Mouse (Mus musculus) forebrain, postnatal 0 days (tissue): Measurements from ENCODE around the gene Ufd1. TPM values are rescaled to one million over a fixed set of nuclear protein-coding genes. Genes with fewer than 3 reads are reported as not detected.
A peak's percentile ranks its signal among the peaks of the same experiment; 100 is the strongest.

ENCODE experiments used
- ATAC-seq: fragments of 200-750 bp; cut with Nextera tagmentation; 2 replicates; pipeline ENCODE4 v1.8.0; 2017; ENCODE audit warnings: mild to moderate bottlenecking, moderate library complexity
- DNase-seq: peaks from one replicate; pipeline ENCODE4 v3.0.0-alpha.2; 2015
- H3K27ac ChIP-seq: fragments of 300-500 bp; sonication (generic); 2 replicates; pipeline ENCODE4 v1.5.1; 2014; ENCODE audit warnings: low read depth, mild to moderate bottlenecking, antibody characterized with exemption, low read length, moderate library complexity, mixed read lengths
- H3K27me3 ChIP-seq: fragments of 300-500 bp; sonication (generic); 2 replicates; pipeline ENCODE4 v1.6.1; 2014; ENCODE audit warnings: mild to moderate bottlenecking, low read length, mixed read lengths; ENCODE audit not compliant: insufficient read depth
- H3K36me3 ChIP-seq: fragments of 300-500 bp; sonication (generic); 2 replicates; pipeline ENCODE4 v1.6.1; 2014; ENCODE audit warnings: mild to moderate bottlenecking, moderate library complexity; ENCODE audit not compliant: insufficient read depth
- H3K4me1 ChIP-seq: fragments of 300-500 bp; sonication (generic); 2 replicates; pipeline ENCODE4 v1.6.1; 2014; ENCODE audit warnings: antibody characterized with exemption; ENCODE audit not compliant: insufficient read depth
- H3K4me2 ChIP-seq: fragments of 300-500 bp; sonication (generic); 2 replicates; pipeline ENCODE4 v1.6.1; 2014; ENCODE audit warnings: low read depth, mild to moderate bottlenecking, moderate library complexity
- H3K4me3 ChIP-seq: fragments of 300-500 bp; sonication (generic); 2 replicates; pipeline ENCODE4 v1.5.1; 2014; ENCODE audit warnings: low read depth, low read length, mixed read lengths
- H3K9ac ChIP-seq: fragments of 300-500 bp; sonication (generic); 2 replicates; pipeline ENCODE4 v1.6.1; 2014; ENCODE audit warnings: mild to moderate bottlenecking
- H3K9me3 ChIP-seq: fragments of 300-500 bp; sonication (generic); 2 replicates; pipeline ENCODE4 v1.6.1; 2016; ENCODE audit warnings: low read length
- CTCF ChIP-seq: sonication (generic); IDR thresholded peaks from 2 replicates; pipeline ENCODE4 v1.5.1; 2016; ENCODE audit warnings: antibody characterized with exemption, control low read depth, low read depth
- WGBS: fragments of 180-500 bp; shearing (Covaris S2); extraction: QIAGEN DNeasy Blood & Tissue Kit; methylation state at CpG from one replicate; pipeline ENCODE4 v1.1.7; 2014; 5-methylcytosine and 5-hydroxymethylcytosine counted together
- polyA plus RNA-seq: library from polyadenylated mRNA; unstranded; fragments of >200 nt; fragmentation: Nextera tagmentation; extraction: Ambion mirVana; gene quantifications from 2 replicates; pipeline ENCODE4 v1.2.1, GENCODE M21; 2015
- total RNA-seq: library from RNA; depleted of rRNA; stranded (reverse); fragments of >200 nt; gene quantifications from 2 replicates; pipeline ENCODE4 v1.2.3, GENCODE M21; 2014

The Ufd1 gene
- total and polyA plus RNA-seq, 2 experiments from 2014 or later = 73.9 to 134 TPM

DNA sequence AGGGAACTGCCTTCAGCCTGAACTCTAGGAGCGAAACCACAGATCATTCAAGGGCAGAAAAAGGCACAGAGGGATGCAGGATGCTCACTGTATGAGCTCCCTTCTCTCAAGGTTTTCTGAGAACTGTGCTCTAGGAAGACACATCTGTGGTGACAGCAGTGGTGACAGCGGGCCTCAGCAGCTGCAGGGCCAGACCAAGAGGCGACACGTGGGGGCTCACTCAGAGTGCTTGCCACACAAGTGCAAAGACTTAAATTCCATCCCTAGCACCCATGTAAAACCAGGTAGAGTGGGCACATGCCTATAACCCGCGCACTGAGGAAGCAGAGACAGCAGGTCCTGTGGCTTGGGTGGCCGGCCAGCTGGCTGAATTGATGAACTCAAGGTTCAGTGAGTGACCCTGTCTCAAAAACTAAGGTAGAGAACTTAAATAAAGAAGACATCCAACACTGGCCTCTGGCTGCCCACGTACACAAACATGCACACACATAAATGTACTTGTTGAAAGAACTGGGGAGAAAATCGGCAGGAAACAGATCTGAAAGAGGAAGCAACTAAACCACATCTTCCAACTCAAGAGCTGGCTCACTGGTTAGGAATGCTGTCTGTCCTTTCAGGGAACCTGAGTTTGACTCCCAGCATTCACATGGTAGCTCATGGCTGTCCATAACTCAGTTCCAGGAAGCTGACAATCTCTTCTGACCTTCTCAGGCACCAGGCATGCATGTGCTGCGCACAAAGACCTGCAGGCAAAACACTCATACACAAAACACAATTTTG, 22.8 kb upstream of the Ufd1 start:
- Histone ChIP-seq H3K4me2 (no peak overlapping the region), H3K27me3 (no peaks in the 10 kb centered on the region), H3K27ac (no peak overlapping the region), H3K36me3 (no peaks in the 10 kb centered on the region), H3K9me3 (no peaks in the 10 kb centered on the region), H3K9ac (no peak overlapping the region), H3K4me3 (no peak overlapping the region), H3K4me1 (no peaks in the 10 kb centered on the region)
- 92% methylated on average over 10 of the region's 10 CpGs for WGBS
- ATAC-seq (no peak), DNase-seq (no peak)
- TF ChIP-seq CTCF = no peak

DNA sequence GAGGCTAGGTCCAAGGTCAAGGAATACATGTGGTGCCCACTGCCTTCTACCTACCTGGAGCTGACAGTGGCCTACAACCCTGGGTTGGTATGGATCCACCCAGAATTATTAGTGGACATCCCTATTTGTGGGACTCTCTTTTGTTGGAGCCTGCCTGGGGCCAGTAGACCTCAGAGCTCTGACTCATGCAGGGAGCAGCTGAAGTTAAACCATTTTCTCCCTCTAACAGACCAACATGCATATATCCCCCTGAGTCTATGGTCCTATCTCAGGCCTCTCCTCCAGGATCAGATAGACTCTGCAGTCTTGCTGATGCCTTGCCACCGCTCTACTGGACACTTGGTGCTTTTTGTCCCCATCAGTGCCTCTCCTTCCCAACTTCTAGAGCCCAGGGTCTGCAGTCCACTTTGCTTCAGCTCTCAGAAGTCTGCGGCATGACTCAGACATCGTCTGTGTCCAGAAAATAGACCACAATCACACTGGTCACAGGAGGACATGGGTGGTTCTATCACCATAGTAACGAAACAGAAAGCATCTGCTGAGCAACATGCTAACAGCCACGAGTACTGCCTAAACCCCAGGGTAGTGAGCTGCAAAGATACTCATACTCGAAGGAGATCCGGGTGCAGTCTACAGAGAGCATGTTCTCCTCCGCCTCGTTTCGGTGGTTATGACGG, 16.2 kb upstream of the Ufd1 start:
- H3K9me3 ChIP-seq = no peaks in the 10 kb centered on the region
- DNase-seq (no peak), ATAC-seq (no peak; the same call in 1 of the 2 replicates)
- H3K4me3 ChIP-seq = no peak overlapping the region
- H3K4me1 ChIP-seq = no peaks in the 10 kb centered on the region
- no peak overlapping the region for H3K9ac ChIP-seq
- H3K27me3 ChIP-seq = no peaks in the 10 kb centered on the region
- no peak for TF ChIP-seq CTCF
- H3K27ac ChIP-seq = no peak overlapping the region
- 88% methylated on average over 11 of the region's 11 CpGs for WGBS
- 0 out of 2 replicates have a peak, but pooled peaks cover 4% of the 10 kb centered on the region for H3K36me3 ChIP-seq
- H3K4me2 ChIP-seq = no peak overlapping the region

DNA sequence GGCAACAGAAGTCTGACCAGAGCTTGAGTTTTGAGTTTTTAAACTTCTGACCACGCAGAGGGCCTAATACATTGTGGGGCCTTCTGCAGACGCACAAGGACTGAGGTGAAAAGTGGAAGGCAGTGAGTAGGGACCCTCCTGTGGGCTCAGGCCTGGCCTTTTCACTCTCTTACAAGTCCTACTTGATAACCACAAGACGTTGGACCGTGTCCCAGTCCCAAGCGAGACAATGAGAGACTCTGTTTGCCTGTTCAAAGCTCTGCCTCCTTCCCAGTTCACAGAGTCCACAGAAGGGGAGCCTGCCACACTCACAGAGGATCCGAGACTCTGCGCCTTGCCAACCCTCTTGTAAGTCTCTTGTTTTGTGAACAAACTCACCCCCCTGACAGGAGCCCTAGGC, 14.9 kb upstream of the Ufd1 start:
- H3K9ac ChIP-seq = no peak overlapping the region
- WGBS = 59% methylated on average over 7 of the region's 7 CpGs
- no peaks in the 10 kb centered on the region for H3K27me3 ChIP-seq
- peaks cover 9% of the 10 kb centered on the region; the same call in 1 of the 2 replicates for H3K36me3 ChIP-seq
- ATAC-seq (no peak; the same call in 1 of the 2 replicates), DNase-seq (no peak)
- H3K4me2 ChIP-seq = no peak overlapping the region
- H3K27ac ChIP-seq = no peak overlapping the region
- no peaks in the 10 kb centered on the region for H3K9me3 ChIP-seq
- H3K4me3 ChIP-seq = no peak overlapping the region
- no peaks in the 10 kb centered on the region for H3K4me1 ChIP-seq
- TF ChIP-seq CTCF = no peak

GRCm38 (mm10) chr16:18798151-18798550, 13.4 kb upstream of the Ufd1 start:
- H3K9ac ChIP-seq = no peak overlapping the region
- 94% methylated on average over 5 of the region's 5 CpGs for WGBS
- H3K36me3 ChIP-seq = peaks cover 9% of the 10 kb centered on the region; the same call in 1 of the 2 replicates
- DNase-seq = no peak
- no peaks in the 10 kb centered on the region for H3K9me3 ChIP-seq
- H3K4me3 ChIP-seq = no peak overlapping the region
- no peak for ATAC-seq
- H3K4me1 ChIP-seq = no peaks in the 10 kb centered on the region
- H3K27me3 ChIP-seq = no peaks in the 10 kb centered on the region
- no peak overlapping the region for H3K27ac ChIP-seq
- no peak overlapping the region for H3K4me2 ChIP-seq
- TF ChIP-seq CTCF = no peak

DNA sequence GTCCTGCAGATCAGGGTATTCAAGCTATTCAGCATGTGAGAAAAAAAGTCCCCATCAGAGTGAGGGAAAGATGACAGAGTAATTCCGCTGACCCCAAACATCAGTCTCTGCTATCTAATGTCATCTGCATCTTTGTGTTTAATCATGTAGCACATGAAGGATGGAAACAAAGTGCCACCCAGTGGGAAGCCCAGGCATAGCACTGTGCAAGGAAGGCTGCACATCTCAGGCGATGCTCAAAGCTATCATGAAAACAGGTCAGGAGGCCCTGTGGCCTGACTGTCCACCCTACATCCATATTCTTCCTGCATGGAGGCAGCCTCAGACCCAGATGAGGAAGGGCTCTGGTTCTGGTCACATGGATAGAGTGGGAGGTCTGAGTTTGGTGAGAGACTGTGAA, 12.7 kb upstream of the Ufd1 start:
- Histone ChIP-seq H3K36me3 (peaks cover 9% of the 10 kb centered on the region; the same call in 1 of the 2 replicates), H3K4me2 (no peak overlapping the region), H3K27me3 (no peaks in the 10 kb centered on the region), H3K4me3 (no peak overlapping the region), H3K9me3 (no peaks in the 10 kb centered on the region), H3K27ac (no peak overlapping the region), H3K4me1 (no peaks in the 10 kb centered on the region), H3K9ac (no peak overlapping the region)
- 63% methylated on average over 2 of the region's 2 CpGs for WGBS
- peak; percentile 75 for DNase-seq
- peak; percentile 91 for TF ChIP-seq CTCF
- peak; percentile 88 for ATAC-seq

GRCm38 (mm10) chr16:18805746-18806145, 5.8 kb upstream of the Ufd1 start:
- TF ChIP-seq CTCF = no peak
- ATAC-seq = no peak
- no peak for DNase-seq

GRCm38 (mm10) chr16:18809001-18809400, 2.6 kb upstream of the Ufd1 start:
- no peak for ATAC-seq
- WGBS = 96% methylated on average over 5 of the region's 5 CpGs
- no peak for TF ChIP-seq CTCF

More at GRCm38 (mm10) chr16:18805746-18806145, 5.8 kb upstream of the Ufd1 start:
- no peak overlapping the region for H3K4me2 ChIP-seq
- 92% methylated on average over 2 of the region's 2 CpGs for WGBS
- no peaks in the 10 kb centered on the region for H3K27me3 ChIP-seq
- no peak overlapping the region for H3K4me3 ChIP-seq
- no peaks in the 10 kb centered on the region for H3K9me3 ChIP-seq
- no peaks in the 10 kb centered on the region for H3K4me1 ChIP-seq
- no peak overlapping the region for H3K27ac ChIP-seq
- H3K36me3 ChIP-seq = peaks cover 8% of the 10 kb centered on the region; the same call in 1 of the 2 replicates
- no peak overlapping the region for H3K9ac ChIP-seq

More at GRCm38 (mm10) chr16:18809001-18809400, 2.6 kb upstream of the Ufd1 start:
- no peak for DNase-seq
- Histone ChIP-seq H3K27me3 (no peaks in the 10 kb centered on the region), H3K4me3 (no peak overlapping the region), H3K9ac (no peak overlapping the region), H3K27ac (no peak overlapping the region), H3K4me2 (no peak overlapping the region), H3K36me3 (peaks cover 3% of the 10 kb centered on the region; the same call in 1 of the 2 replicates), H3K9me3 (no peaks in the 10 kb centered on the region), H3K4me1 (0 out of 2 replicates have a peak, but pooled peaks cover 8% of the 10 kb centered on the region)
